Mouse (Mus musculus) lung, adult 2 months (tissue): ENCODE results near the gene Tenm2. TPM values are rescaled to one million over a fixed set of nuclear protein-coding genes. Genes with fewer than 3 reads are reported as not detected.
A peak's percentile ranks its signal among the peaks of the same experiment; 100 is the strongest.

Source experiments
- DNase-seq: peaks from one replicate; pipeline ENCODE4 v3.0.0; 2022
- H3K4me1 ChIP-seq: fragments of 200-500 bp; 2 replicates; pipeline ENCODE4 v1.6.1; 2011; ENCODE audit warnings: low read length; ENCODE audit not compliant: control insufficient read depth, insufficient read depth
- H3K4me3 ChIP-seq: fragments of 200-500 bp; replicated peaks from 2 replicates; pipeline ENCODE3; 2011; ENCODE audit warnings: low read depth, mild to moderate bottlenecking, control low read depth, low read length; ENCODE audit errors: extremely low read depth
- CTCF ChIP-seq: fragments of 200-500 bp; IDR thresholded peaks from 2 replicates; pipeline ENCODE4 v1.5.1; 2011; ENCODE audit warnings: mild to moderate bottlenecking, low read length, control low read depth; ENCODE audit not compliant: insufficient read depth
- POLR2A ChIP-seq: fragments of 200-500 bp; IDR thresholded peaks from 2 replicates; pipeline ENCODE4 v1.6.1; 2011; ENCODE audit warnings: low read depth, mild to moderate bottlenecking, control low read depth, low read length, borderline replicate concordance; ENCODE audit errors: extremely low read depth
- WGBS: fragments of 180-500 bp; shearing (Covaris S2); methylation state at CpG from one replicate; pipeline ENCODE4 v1.1.7; 2018; 5-methylcytosine and 5-hydroxymethylcytosine counted together
- polyA plus RNA-seq: library from polyadenylated mRNA; depleted of rRNA; stranded (reverse); fragments of >200 nt; gene quantifications from 2 replicates; pipeline ENCODE4 v1.2.3, GENCODE M21; 2012; rRNA removed

Gene Tenm2
- polyA plus RNA-seq: 0.07 and 0.36 TPM in 2 replicates

DNA sequence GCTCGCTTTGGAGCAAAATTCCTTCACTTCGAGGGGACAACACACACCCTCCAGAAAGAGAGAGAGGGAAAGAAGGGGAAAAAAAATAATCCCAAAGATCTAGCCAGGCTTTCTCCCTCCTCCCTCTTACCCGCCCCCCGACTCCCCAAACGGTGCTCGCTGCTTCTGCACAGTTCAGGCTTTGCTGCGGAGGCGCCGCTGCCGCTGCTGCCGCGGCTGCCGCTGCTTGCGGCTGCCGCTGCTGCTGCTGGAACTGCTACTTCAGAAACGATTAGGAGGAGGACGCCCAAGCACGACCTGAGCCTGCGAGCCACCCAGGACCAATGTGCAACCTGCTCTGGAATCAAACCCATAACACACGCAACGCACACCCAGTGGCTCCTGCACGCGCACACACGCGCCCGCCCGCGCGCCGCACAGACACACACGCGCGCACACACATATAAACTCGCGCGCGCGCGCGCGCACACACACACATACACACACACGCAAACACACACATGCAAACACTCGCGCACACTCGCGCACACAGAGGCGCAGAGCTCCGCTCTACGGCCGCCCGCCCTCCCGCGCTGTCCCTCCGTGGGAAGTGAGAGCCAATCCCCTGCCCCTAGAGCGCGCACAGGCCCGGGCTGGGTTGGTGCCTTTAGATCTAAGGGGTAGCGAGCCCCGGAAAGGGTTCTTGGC lies at the start of gene Tenm2:
Tenm2 (minus strand) TSS at position 51 of the 687 bp plus-strand sequence.
- Histone ChIP-seq H3K4me1 (no peaks in the 10 kb centered on the region), H3K4me3 (peak within 1 kb of the TSS; percentile 20)
- 1% methylated on average over 59 of the region's 59 CpGs for WGBS
- no peak for DNase-seq
- no peak for TF ChIP-seq CTCF
- no peak for TF ChIP-seq POLR2A

- TF ChIP-seq CTCF (no peak), POLR2A (no peak)
- no peak overlapping the region for H3K4me3 ChIP-seq
- H3K4me1 ChIP-seq: no peaks in the 10 kb centered on the region
- 73% methylated on average over 2 of the region's 2 CpGs for whole genome bisulfite sequencing
- no peak for DNase-seq
Observed at GRCm38 (mm10) chr11:37285186-37285585, 49.4 kb upstream of the Tenm2 start.

DNA sequence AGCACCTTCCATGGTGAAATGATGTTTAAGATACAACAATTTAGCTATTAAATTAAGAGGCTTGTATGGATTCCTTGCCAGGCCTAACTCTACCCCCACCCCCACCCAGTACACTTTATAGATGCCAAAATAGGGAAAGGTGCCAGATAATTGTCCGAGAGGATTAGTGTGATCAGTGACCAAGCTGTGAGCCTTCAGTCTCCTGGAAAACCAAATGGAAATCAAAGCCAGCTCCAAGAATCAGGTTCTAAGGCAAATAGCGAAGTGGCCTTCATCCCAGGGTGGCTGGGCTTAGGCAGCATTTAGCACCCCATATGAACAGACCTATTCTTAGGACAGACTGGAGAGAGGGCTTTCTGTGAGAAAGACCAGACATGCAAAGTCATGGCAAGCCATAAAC lies 13.0 kb upstream of the Tenm2 start:
- DNase-seq: no peak
- Histone ChIP-seq H3K4me3 (no peak overlapping the region), H3K4me1 (no peaks in the 10 kb centered on the region)
- WGBS: 70% methylated on average over 2 of the region's 2 CpGs
- TF ChIP-seq CTCF: no peak
- no peak for TF ChIP-seq POLR2A

GRCm38 (mm10) chr11:37237096-37237725 lies 1.4 kb upstream of the Tenm2 start:
- no peak for TF ChIP-seq POLR2A
- WGBS: 57% methylated on average over 7 of the region's 7 CpGs
- H3K4me1 ChIP-seq: no peaks in the 10 kb centered on the region
- DNase-seq: no peak
- no peak overlapping the region for H3K4me3 ChIP-seq

GRCm38 (mm10) chr11:37236601-37237083 lies 878 bp upstream of the Tenm2 start:
- no peaks in the 10 kb centered on the region for H3K4me1 ChIP-seq
- no peak for DNase-seq
- TF ChIP-seq CTCF (no peak), POLR2A (no peak)
- WGBS: 1% methylated on average over 31 of the region's 31 CpGs
- peak overlapping the region; percentile 20 for H3K4me3 ChIP-seq

- no peak for DNase-seq
- Histone ChIP-seq H3K4me1 (no peaks in the 10 kb centered on the region), H3K4me3 (no peak overlapping the region)
- WGBS: 9% methylated on average over 18 of the region's 18 CpGs
- TF ChIP-seq POLR2A: no peak
- no peak for TF ChIP-seq CTCF
Observed at GRCm38 (mm10) chr11:37235021-37235795, 556 bp downstream of the Tenm2 start.

GRCm38 (mm10) chr11:37227404-37227803 lies 8.4 kb downstream of the Tenm2 start:
- Histone ChIP-seq H3K4me3 (no peak overlapping the region), H3K4me1 (no peaks in the 10 kb centered on the region)
- DNase-seq: no peak
- WGBS: 27% methylated on average over 1 of the region's 1 CpGs
- TF ChIP-seq POLR2A: no peak
- no peak for TF ChIP-seq CTCF

DNA sequence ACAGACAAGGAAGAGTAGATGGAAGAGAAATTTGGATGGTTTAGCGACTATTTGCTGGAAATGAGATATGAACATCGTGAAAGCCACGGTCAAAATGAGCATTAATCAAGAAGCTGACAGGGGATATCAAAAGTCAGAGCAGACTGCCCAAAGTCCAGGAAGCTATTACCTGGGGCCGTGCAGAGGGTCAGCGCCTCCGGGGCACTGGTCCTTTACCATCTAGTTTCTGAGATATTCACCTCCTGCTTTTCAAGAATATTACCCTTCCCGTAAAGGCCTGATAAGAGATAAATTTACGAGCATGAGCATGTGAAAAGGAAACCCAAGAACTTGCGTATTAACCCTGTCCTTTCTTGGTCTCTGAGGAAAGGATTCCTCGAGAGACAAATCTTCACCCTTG lies 8.8 kb downstream of the Tenm2 start:
- DNase-seq: no peak
- Histone ChIP-seq H3K4me3 (no peak overlapping the region), H3K4me1 (no peaks in the 10 kb centered on the region)
- 57% methylated on average over 10 of the region's 10 CpGs for whole genome bisulfite sequencing
- TF ChIP-seq POLR2A: no peak
- no peak for TF ChIP-seq CTCF

DNA sequence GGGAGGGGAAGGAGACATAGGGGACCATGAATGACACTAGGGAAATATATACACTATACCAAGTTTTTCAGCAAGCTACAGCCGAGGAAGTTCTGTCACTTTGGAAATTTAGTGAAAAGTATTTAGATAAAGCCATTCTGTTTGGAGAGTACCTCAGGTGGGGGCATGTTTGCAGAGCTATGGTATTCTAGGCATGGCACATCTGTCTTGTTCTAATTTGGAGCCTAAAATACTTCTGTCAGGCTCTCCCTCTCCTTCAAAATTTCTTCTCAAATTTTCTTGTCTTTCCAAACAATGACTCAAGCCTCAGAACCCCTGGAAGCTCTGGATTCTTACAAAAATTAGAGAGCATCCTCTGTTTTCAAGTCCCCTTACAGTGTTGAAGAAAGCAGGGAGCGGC lies 13.0 kb downstream of the Tenm2 start:
- TF ChIP-seq POLR2A (no peak), CTCF (no peak)
- DNase-seq: no peak
- WGBS: 59% methylated on average over 2 of the region's 2 CpGs
- Histone ChIP-seq H3K4me1 (no peaks in the 10 kb centered on the region), H3K4me3 (no peak overlapping the region)

DNA sequence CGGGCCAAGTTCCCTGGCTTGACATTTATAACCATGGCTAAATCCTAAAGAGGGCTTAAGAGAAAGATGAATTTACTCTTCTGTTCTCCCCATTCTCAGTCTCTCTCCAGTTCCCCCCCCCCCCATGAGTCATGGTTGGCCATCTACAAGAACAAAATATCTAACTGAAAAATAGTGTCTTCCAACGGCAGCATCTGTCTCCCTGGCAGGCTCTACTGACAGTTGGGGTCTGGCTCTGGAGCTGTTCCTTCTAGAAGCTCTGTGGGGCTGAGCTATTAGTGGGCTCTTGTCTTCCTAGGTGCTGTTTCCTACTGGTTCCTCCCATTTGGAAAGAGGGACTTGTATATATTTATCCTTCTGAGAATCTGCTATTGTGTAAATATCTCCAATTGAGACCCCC lies 13.7 kb downstream of the Tenm2 start:
- no peak for DNase-seq
- TF ChIP-seq CTCF (no peak), POLR2A (no peak)
- WGBS: 76% methylated on average over 2 of the region's 2 CpGs
- H3K4me3 ChIP-seq: no peak overlapping the region
- H3K4me1 ChIP-seq: no peaks in the 10 kb centered on the region

DNA sequence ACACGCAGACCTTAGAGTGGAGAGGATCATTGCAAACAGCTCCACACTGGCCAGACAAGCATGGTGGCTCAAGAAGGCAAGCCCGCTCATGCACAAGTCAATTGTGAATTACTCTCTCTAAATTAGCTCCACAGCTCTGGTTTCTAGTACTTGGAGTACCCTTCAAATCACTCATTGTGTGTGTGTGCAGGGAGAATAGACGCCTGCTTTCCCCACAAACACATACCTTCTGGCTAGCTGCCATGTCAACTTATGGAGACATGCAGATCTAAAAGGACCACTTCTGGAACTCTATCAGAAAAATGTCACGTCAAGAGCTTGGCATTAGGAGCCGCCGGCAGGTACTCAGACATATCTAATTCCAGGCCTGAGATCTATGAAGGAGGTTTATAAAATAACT lies 14.8 kb downstream of the Tenm2 start:
- H3K4me3 ChIP-seq: no peak overlapping the region
- DNase-seq: no peak
- TF ChIP-seq CTCF (no peak), POLR2A (no peak)
- WGBS: 63% methylated on average over 6 of the region's 6 CpGs
- no peaks in the 10 kb centered on the region for H3K4me1 ChIP-seq
